Mouse (Mus musculus): ENCODE results near the gene Cd93. TPM values are rescaled to one million over a fixed set of nuclear protein-coding genes. Genes with fewer than 3 reads are reported as not detected.

The Cd93 gene
- total RNA-seq, 1 experiment = 0.40 TPM

GRCm38 (mm10) chr2:148442172-148442571, 1.2 kb downstream of the Cd93 start:
- Histone ChIP-seq H3K9me3 (ENCODE audit: control insufficient read depth, insufficient read depth, low read depth, low read length) (no peaks in the 10 kb centered on the region), H3K36me3 (ENCODE audit: control insufficient read depth, insufficient read depth, low read length, poor library complexity, severe bottlenecking) (no peaks in the 10 kb centered on the region), H3K9ac (ENCODE audit: insufficient read depth, low read depth, low read length, poor library complexity, severe bottlenecking) (no peak overlapping the region), H3K4me3 (ENCODE audit: insufficient read depth in 1 of 2, low read depth in 1 of 2, low read length in 2 of 2, poor library complexity in 1 of 2, severe bottlenecking in 1 of 2) (no peak overlapping the region), H3K4me1 (ENCODE audit: control insufficient read depth in 2 of 2, insufficient read depth in 2 of 2, low read length in 2 of 2, poor library complexity in 1 of 2) (no peaks in the 10 kb centered on the region), H3K27ac (ENCODE audit: insufficient read depth, low read depth, low read length, poor library complexity, severe bottlenecking) (no peak overlapping the region)
- in situ Hi-C loops (cut with MboI; ENCODE audit: low sequenced_read_pairs in 2 of 2, unreplicated experiment in 2 of 2) = no loop called here
- DNase-seq (ENCODE audit: low read depth, low spot score) = no peak
- TF ChIP-seq ZNF384 (IDR thresholded peaks at IDR 0.05; ENCODE audit: low read depth, low read length) (no peak), HCFC1 (IDR thresholded peaks at IDR 0.05; ENCODE audit: borderline replicate concordance, insufficient read depth, low read length) (no peak), MAFK (IDR thresholded peaks at IDR 0.05; ENCODE audit: insufficient read depth, low read depth, low read length) (no peak), ZC3H11A (IDR thresholded peaks at IDR 0.05; ENCODE audit: borderline replicate concordance, low read depth, low read length) (no peak), CHD2 (IDR thresholded peaks at IDR 0.05; ENCODE audit: low read depth, low read length) (no peak)

- Histone ChIP-seq H3K36me3 (ENCODE audit: control insufficient read depth, insufficient read depth, low read length, poor library complexity, severe bottlenecking) (no peaks in the 10 kb centered on the region), H3K4me3 (ENCODE audit: insufficient read depth in 1 of 2, low read depth in 1 of 2, low read length in 2 of 2, poor library complexity in 1 of 2, severe bottlenecking in 1 of 2) (no peak overlapping the region), H3K9ac (ENCODE audit: insufficient read depth, low read depth, low read length, poor library complexity, severe bottlenecking) (no peak overlapping the region), H3K4me1 (ENCODE audit: control insufficient read depth in 2 of 2, insufficient read depth in 2 of 2, low read length in 2 of 2, poor library complexity in 1 of 2) (no peaks in the 10 kb centered on the region), H3K27ac (ENCODE audit: insufficient read depth, low read depth, low read length, poor library complexity, severe bottlenecking) (no peak overlapping the region), H3K9me3 (ENCODE audit: control insufficient read depth, insufficient read depth, low read depth, low read length) (no peaks in the 10 kb centered on the region)
- no peak for DNase-seq (ENCODE audit: low read depth, low spot score)
- in situ Hi-C loops (cut with MboI; ENCODE audit: low sequenced_read_pairs in 2 of 2, unreplicated experiment in 2 of 2) = no loop called here
- TF ChIP-seq HCFC1 (IDR thresholded peaks at IDR 0.05; ENCODE audit: borderline replicate concordance, insufficient read depth, low read length) (no peak), MAFK (IDR thresholded peaks at IDR 0.05; ENCODE audit: insufficient read depth, low read depth, low read length) (no peak), CHD2 (IDR thresholded peaks at IDR 0.05; ENCODE audit: low read depth, low read length) (no peak), ZNF384 (IDR thresholded peaks at IDR 0.05; ENCODE audit: low read depth, low read length) (no peak), ZC3H11A (IDR thresholded peaks at IDR 0.05; ENCODE audit: borderline replicate concordance, low read depth, low read length) (no peak)
Observed at GRCm38 (mm10) chr2:148441421-148441820, 1.9 kb downstream of the Cd93 start.

GRCm38 (mm10) chr2:148439691-148440276, 3.6 kb downstream of the Cd93 start:
- DNase-seq (ENCODE audit: low read depth, low spot score) = no peak
- Histone ChIP-seq H3K4me3 (ENCODE audit: insufficient read depth in 1 of 2, low read depth in 1 of 2, low read length in 2 of 2, poor library complexity in 1 of 2, severe bottlenecking in 1 of 2) (no peak overlapping the region), H3K36me3 (ENCODE audit: control insufficient read depth, insufficient read depth, low read length, poor library complexity, severe bottlenecking) (no peaks in the 10 kb centered on the region), H3K9me3 (ENCODE audit: control insufficient read depth, insufficient read depth, low read depth, low read length) (no peaks in the 10 kb centered on the region), H3K9ac (ENCODE audit: insufficient read depth, low read depth, low read length, poor library complexity, severe bottlenecking) (no peak overlapping the region), H3K4me1 (ENCODE audit: control insufficient read depth in 2 of 2, insufficient read depth in 2 of 2, low read length in 2 of 2, poor library complexity in 1 of 2) (no peaks in the 10 kb centered on the region), H3K27ac (ENCODE audit: insufficient read depth, low read depth, low read length, poor library complexity, severe bottlenecking) (no peak overlapping the region)
- no peak for TF ChIP-seq HCFC1 (IDR thresholded peaks at IDR 0.05; ENCODE audit: borderline replicate concordance, insufficient read depth, low read length)
- no peak for TF ChIP-seq ZC3H11A (IDR thresholded peaks at IDR 0.05; ENCODE audit: borderline replicate concordance, low read depth, low read length)
- TF ChIP-seq MAFK (IDR thresholded peaks at IDR 0.05; ENCODE audit: insufficient read depth, low read depth, low read length) = no peak
- no peak for TF ChIP-seq CHD2 (IDR thresholded peaks at IDR 0.05; ENCODE audit: low read depth, low read length)
- in situ Hi-C loops (cut with MboI; ENCODE audit: low sequenced_read_pairs in 2 of 2, unreplicated experiment in 2 of 2) = no loop called here

GRCm38 (mm10) chr2:148436285-148436684, 7.1 kb downstream of the Cd93 start:
- TF ChIP-seq CHD2 (IDR thresholded peaks at IDR 0.05; ENCODE audit: low read depth, low read length) (no peak), MAFK (IDR thresholded peaks at IDR 0.05; ENCODE audit: insufficient read depth, low read depth, low read length) (no peak), HCFC1 (IDR thresholded peaks at IDR 0.05; ENCODE audit: borderline replicate concordance, insufficient read depth, low read length) (no peak), ZNF384 (IDR thresholded peaks at IDR 0.05; ENCODE audit: low read depth, low read length) (no peak), ZC3H11A (IDR thresholded peaks at IDR 0.05; ENCODE audit: borderline replicate concordance, low read depth, low read length) (no peak)
- DNase-seq (ENCODE audit: low read depth, low spot score) = no peak
- in situ Hi-C loops (cut with MboI; ENCODE audit: low sequenced_read_pairs in 2 of 2, unreplicated experiment in 2 of 2) = no loop called here
- Histone ChIP-seq H3K9me3 (ENCODE audit: control insufficient read depth, insufficient read depth, low read depth, low read length) (no peaks in the 10 kb centered on the region), H3K4me3 (ENCODE audit: insufficient read depth in 1 of 2, low read depth in 1 of 2, low read length in 2 of 2, poor library complexity in 1 of 2, severe bottlenecking in 1 of 2) (no peak overlapping the region), H3K36me3 (ENCODE audit: control insufficient read depth, insufficient read depth, low read length, poor library complexity, severe bottlenecking) (no peaks in the 10 kb centered on the region), H3K9ac (ENCODE audit: insufficient read depth, low read depth, low read length, poor library complexity, severe bottlenecking) (no peak overlapping the region), H3K27ac (ENCODE audit: insufficient read depth, low read depth, low read length, poor library complexity, severe bottlenecking) (no peak overlapping the region), H3K4me1 (ENCODE audit: control insufficient read depth in 2 of 2, insufficient read depth in 2 of 2, low read length in 2 of 2, poor library complexity in 1 of 2) (no peaks in the 10 kb centered on the region)

- Histone ChIP-seq H3K9ac (ENCODE audit: insufficient read depth, low read depth, low read length, poor library complexity, severe bottlenecking) (no peak overlapping the region), H3K4me3 (ENCODE audit: insufficient read depth in 1 of 2, low read depth in 1 of 2, low read length in 2 of 2, poor library complexity in 1 of 2, severe bottlenecking in 1 of 2) (no peak overlapping the region), H3K27ac (ENCODE audit: insufficient read depth, low read depth, low read length, poor library complexity, severe bottlenecking) (no peak overlapping the region), H3K9me3 (ENCODE audit: control insufficient read depth, insufficient read depth, low read depth, low read length) (no peaks in the 10 kb centered on the region), H3K36me3 (ENCODE audit: control insufficient read depth, insufficient read depth, low read length, poor library complexity, severe bottlenecking) (no peaks in the 10 kb centered on the region), H3K4me1 (ENCODE audit: control insufficient read depth in 2 of 2, insufficient read depth in 2 of 2, low read length in 2 of 2, poor library complexity in 1 of 2) (no peaks in the 10 kb centered on the region)
- in situ Hi-C loops (cut with MboI; ENCODE audit: low sequenced_read_pairs in 2 of 2, unreplicated experiment in 2 of 2) = no loop called here
- TF ChIP-seq CHD2 (IDR thresholded peaks at IDR 0.05; ENCODE audit: low read depth, low read length) = no peak
- no peak for TF ChIP-seq ZNF384 (IDR thresholded peaks at IDR 0.05; ENCODE audit: low read depth, low read length)
- no peak for TF ChIP-seq MAFK (IDR thresholded peaks at IDR 0.05; ENCODE audit: insufficient read depth, low read depth, low read length)
- no peak for TF ChIP-seq HCFC1 (IDR thresholded peaks at IDR 0.05; ENCODE audit: borderline replicate concordance, insufficient read depth, low read length)
- TF ChIP-seq ZC3H11A (IDR thresholded peaks at IDR 0.05; ENCODE audit: borderline replicate concordance, low read depth, low read length) = no peak
- no peak for DNase-seq (ENCODE audit: low read depth, low spot score)
Observed at GRCm38 (mm10) chr2:148432346-148432745, 11.0 kb downstream of the Cd93 start.
